Mouse (Mus musculus) adrenal gland, postnatal 25 days (tissue): ENCODE measurements around the gene Bicral. TPM values are rescaled to one million over a fixed set of nuclear protein-coding genes. Genes with fewer than 3 reads are reported as not detected.

ENCODE experiments used
- DNase-seq: peaks from one replicate; pipeline ENCODE4 v3.0.0; 2021; ENCODE audit warnings: mixed read lengths
- long read RNA-seq: library from polyadenylated mRNA; stranded (forward); transcript quantifications from one replicate; pipeline ENCODE4 v2.0.0, GENCODE M21; 2021
- total RNA-seq: library from RNA; stranded (reverse); gene quantifications from 2 replicates; pipeline ENCODE4 v1.2.3, GENCODE M21; 2021

Bicral gene
- total RNA-seq: 24.6 and 26.0 TPM in 2 replicates
- long read RNA-seq, partial matches to known transcripts: 0 of 29 reads
- long read RNA-seq, other reads (novel, unspliced or antisense): 29 of 29 reads

- DNase-seq: peak; percentile 76
These were observed at the start of gene Bicral for GRCm38 (mm10) chr17:46857903-46858748. Gene Bicral, minus strand, starts transcription at chr17:46858482.

DNA sequence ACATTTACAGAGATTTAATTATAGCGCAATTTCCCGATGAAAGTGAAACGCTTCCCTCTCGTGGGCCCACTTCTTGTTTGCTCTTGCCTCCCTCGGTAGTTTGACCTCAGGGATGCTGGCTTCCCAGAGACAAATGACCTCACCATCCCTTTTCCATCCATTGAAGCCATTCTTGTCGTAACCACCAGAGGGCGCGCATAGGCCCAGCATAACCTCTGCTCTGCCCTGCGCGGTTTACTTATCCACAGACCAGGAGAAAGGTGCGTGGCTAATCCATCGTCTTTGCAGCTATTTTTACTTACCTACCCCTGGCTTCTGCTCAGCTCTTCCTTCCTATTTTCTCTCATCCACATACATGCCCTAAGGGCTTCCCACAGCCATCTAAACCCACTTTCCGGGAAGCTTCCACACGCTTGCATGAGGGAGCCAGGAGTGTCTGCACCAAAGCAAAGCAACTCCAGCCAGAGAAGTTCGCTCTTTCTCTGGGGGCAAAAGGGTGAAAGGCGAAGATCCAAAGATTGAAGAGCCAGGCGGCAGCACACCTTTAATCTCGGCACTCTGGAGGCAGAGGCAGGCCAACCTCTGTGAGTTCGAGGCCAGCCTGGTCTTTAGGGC, 45.7 kb upstream of the Bicral start:
- DNase-seq: peak; percentile 74

DNA sequence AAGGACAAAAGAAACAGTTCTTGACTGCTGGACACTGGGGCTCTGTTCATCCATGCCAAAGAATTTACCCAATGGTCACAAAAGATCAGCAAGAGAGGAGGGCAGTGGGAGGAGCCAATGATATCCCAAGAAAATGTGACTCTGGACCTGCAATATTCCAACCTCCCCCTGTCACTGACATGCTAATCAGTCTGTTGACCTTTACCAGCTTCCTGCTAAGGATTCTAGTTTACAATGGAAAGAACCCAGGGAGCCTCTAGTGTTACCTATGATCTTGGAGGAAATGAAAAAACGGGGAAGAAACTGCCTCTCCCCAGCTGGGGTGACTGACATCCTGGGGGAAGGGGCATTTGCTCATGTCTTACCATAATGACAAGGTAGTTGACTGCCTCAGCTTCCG, 42.7 kb upstream of the Bicral start:
- DNase-seq: no peak

DNA sequence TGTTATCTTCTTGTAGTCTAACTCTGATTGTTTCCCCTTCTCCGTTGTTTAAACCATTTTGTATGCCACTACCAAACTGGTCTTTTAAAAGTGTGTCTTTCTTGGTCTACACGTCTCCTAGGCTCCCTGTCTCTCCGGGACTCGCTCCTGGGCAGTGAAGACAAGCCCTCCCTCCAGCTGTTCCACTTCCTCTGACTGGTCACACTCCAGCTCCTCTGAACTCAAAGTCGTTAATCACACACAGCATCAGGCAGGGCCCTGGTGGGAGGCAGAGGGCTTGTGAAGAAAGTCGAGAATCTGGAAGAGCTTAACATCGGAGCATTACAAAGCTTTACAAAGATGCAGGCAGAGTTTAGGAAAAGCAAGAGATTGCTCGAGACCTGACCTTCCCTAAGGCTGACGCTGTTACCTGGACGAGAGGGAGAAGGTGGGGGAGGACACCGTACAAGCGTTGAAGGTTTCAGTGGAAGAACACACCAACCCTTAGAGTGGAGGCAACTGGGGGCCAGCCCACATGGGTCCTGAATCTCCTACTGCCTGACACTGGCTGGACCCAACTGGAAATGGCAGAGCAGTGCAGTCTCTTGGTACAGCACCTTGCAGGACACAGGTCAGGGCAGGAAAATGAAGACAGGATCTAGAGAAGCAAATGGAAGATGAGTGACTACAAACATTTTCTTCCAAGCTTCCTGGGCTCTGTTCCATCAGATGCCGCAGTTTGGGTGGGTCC, 39.1 kb upstream of the Bicral start:
- no peak for DNase-seq

DNA sequence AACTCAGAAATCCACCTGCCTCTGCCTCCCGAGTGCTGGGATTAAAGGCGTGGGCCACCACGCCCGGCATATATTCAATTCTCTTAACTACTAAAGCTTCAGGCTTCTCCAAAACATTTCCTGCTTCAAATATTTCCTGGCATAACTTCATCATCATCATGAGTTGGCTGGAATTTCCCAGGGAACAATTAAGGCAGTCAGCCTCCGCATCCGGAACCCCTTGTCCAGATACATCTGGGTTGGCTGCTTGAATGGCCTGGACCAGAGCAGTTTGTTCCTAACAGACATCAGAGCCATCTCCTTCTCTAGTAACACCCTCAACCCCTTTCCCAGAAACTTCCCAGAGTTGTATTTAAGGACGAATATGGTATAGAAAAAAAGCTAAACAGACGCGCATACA, 37.1 kb upstream of the Bicral start:
- DNase-seq: no peak

DNA sequence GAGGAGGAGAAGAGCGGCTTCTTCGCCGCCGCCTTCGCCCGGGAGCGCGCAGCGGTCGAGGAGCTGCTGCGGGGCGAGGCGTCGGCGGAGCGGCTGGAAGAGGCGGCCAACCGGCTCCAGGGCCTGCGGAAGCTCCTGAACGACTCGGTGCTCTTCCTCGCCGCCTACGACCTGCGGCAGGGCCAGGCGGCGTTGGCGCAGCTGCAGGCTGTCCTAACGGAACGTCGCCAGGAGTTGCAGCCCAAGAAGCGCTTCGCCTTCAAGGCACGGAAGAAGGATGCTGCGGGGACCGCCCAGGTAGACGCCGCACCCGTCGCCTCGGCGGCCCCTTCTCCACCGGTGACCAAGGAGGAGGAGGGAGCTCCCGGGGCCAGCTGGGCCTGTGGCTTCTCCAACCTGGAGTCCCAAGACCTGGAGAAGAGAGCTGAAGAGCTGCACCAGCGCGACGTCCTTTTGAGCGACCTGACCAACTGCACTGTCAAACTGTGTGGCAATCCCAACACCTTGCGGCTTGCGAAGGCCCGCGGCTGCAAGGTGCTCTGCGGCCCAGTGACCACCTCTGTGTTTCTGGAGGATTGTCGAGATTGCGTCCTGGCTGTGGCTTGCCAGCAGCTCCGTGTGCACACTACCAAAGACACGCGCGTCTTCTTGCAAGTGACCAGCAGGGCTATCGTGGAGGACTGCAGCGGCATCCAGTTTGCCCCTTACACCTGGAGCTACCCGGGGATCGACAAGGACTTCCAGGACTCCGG, 32.7 kb upstream of the Bicral start:
- peak; percentile 28 for DNase-seq

DNA sequence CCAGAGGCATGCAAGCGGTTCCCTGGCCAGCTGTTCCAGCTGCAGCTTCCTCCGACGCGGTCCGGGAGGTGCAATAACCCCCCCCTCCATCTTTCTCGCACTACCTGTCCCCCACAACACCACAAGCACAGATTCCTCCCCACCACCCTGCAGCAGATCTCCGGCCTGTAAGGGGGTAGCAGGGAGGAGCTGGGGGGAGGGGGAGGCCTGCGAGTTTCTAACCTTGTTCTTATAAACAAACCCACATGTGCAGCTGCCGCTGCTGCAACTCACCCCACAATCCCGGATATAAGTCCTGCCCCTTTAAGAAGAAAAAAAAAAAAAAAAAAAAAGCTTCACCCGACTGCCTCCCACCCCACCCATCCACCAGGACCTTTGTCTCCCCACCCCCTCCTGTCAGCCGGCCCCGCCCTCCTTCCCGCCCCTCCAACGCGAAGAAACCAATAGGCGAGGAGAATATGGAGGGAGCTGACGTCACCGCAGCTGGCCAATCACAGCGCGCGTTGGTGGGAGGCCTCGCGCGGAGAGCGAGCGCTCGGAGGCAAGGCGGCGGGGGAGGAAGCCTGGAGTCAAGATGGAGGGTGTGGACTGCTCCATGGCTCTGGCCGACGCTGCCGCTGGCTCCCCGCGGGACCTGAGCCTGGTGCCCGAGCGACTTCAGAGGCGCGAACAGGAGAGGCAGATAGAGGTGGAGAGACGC, 32.0 kb upstream of the Bicral start, which contains the start of gene Tbcc:
Gene Tbcc, plus strand, starts transcription at position 569 of the 700 bp plus-strand sequence.
- DNase-seq: peak; percentile 97

- DNase-seq: peak; percentile 86
These were observed 31.3 kb upstream of the Bicral start for GRCm38 (mm10) chr17:46889450-46890084.

DNA sequence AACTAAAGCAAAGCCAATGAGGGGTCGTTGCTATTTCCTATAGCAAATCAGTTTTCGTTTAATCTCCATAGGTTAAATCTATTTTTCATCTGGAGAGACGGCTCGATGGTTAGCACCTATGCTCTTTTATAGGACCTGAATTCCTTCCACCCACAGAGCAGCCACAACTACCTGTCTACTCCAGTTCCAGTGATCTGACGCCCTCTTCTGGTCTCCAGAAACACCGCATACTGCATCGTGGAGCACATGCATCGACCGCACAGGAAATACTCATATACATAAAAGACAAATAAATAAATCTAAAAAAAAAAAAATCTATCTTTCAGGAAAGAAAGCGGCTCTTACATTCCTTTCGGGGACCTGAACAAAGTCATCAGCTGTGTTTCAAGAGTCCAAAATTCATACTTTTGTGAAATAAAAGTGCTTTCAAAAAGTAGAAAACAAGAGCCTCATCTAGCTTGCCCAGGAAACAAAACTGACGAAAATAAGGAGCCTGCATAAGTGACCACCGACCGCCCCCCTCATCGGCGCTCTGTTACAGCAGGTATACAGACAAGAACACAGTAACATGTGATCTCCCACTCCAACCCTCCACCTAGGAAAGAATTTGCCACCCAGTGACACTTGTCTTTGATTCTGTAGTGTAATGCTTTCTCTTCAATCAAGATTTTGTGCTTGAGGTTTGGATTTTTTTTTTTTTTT, 30.4 kb upstream of the Bicral start:
- DNase-seq: no peak

DNA sequence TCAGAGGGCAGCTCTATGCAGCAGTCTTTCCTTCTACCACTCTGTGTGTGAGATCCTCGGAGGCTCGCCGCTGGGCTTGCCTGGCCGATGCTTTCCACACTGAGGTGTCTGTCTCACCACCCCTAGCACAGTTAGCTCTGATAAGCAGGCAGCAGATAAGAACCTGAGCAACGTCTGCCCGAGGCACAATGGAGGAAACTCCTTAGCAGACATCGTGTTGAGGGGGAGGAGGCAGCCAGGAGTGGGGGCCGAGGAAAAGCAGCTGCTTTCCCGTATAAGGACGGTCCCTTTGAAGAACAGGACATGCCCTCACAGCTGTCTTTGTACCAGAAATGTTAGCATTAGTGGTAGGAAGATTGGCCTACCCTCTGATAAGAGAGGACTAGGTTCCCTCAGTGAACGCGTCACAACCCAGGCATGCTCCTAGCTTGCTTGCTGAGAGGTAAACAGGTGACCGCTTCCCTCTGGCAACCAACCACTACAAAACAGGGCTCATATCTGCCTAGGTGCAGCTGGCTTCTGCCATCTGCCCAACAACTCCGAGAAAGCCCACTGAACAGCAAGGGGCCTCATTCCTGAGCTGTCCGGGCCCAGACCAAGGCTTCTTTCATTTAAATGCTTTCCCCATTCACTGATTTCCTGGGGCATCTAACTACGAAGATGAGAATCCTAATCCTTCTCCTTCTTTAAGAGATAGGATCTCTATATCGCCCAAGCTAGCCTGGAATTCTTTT, 27.8 kb upstream of the Bicral start:
- DNase-seq: no peak

- DNase-seq: no peak
These were observed 27.1 kb upstream of the Bicral start for GRCm38 (mm10) chr17:46885218-46885909.

DNA sequence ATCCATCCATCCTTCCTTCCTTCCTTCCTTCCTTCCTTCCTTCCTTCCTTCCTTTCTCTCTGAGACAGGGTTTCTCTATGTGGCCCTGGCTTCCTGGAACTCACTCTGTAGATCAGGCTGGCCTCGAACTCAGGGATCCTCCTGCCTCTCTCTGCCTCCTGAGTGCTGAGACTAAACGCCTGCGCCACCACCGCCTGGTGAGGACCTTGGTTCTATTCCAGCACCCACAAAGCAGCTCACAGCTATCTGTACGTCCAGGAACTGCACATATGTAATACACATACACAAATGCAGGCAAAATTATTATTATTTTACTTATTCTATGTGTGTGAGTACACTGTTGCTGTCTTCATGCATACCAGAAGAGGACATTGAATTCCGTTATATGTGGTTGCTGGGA, 26.5 kb upstream of the Bicral start:
- no peak for DNase-seq

DNA sequence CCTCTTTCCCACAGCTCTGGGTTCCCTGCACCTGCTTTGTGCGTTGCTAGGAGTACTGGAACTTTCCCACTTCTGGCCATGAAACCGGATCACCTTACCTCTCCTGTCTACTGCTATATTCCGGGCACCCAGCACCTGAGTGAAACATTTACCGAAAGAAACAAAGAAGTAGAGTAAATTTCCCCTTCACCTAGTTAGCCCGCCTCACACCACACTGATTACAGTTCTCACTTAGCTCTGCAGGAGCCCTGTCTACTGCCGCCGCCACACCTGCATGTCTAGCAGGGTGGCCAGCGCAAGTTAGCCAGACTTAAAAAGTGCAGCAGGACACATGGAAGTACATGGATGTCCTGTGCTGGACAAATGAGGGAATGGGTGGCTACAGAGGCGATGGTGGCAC, 24.8 kb upstream of the Bicral start:
- DNase-seq: no peak

DNA sequence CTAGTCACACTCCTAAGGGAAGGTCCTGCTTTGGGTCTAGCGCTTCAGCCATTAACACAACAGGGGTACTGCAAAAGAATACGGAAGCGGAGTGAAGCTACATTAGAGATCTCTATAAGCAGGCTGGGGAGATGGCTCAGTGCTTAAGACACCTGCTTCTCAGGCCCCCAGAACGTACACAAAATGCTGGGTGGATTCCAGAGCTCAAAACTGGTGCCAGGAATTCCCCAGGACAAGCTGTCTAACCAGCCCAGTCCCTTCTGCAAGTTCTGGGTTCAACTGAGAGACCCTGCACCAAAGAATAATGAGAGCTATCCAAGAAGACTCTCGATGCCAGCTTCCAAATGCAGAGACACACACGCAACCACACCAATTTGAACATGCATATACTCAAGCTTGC, 23.4 kb upstream of the Bicral start:
- no peak for DNase-seq

GRCm38 (mm10) chr17:46880322-46880721, 22.0 kb upstream of the Bicral start:
- DNase-seq: no peak

- DNase-seq: no peak
These were observed 21.6 kb upstream of the Bicral start for GRCm38 (mm10) chr17:46879841-46880311.

DNA sequence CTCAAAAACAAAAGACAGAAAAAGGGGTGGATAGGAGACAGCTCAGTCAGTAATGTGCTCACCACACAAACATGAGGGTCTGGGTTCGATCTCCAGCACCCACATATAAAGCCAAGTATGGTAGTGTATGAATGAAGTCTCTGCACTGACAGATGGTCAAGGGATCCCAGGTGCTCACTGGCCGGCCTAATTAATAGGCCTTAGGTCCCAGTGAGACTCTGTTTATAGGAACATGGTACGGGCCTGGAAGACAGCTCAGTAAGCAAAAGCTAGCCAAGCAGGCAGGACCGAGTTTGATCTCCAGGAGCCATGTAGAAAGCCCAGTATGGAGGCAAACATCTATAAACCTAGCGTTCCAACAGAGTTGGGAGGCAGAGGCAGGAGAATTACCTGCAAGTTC, 18.8 kb upstream of the Bicral start:
- no peak for DNase-seq

- no peak for DNase-seq
These were observed 18.2 kb upstream of the Bicral start for GRCm38 (mm10) chr17:46876371-46876950.
